Mouse (Mus musculus): ENCODE measurements at regions not wholly inside any gene's neighbourhood (a gene's known extent, or its start where the extent isn't known, plus 50 kb on each side); places are given as distances from the start of the nearest gene placed in this dataset.

- TF ChIP-seq POLR2A (IDR thresholded peaks at IDR 0.05; ENCODE audit: control insufficient read depth, low read depth, low read length) (no peak), CTCF (IDR thresholded peaks at IDR 0.05; ENCODE audit: control insufficient read depth, insufficient read depth, insufficient replicate concordance, low read depth, low read length) (no peak)
Measured at GRCm38 (mm10) chr15:56062576-56062975, 1414.8 kb downstream of the Slc22a22 start.

All from testis, adult 2 months (tissue).